Mouse (Mus musculus): ENCODE measurements around the gene Mllt11. TPM values are rescaled to one million over a fixed set of nuclear protein-coding genes. Genes with fewer than 3 reads are reported as not detected.

The Mllt11 gene
- polyA plus RNA-seq, 1 experiment from 2014 or later = 570 TPM

DNA sequence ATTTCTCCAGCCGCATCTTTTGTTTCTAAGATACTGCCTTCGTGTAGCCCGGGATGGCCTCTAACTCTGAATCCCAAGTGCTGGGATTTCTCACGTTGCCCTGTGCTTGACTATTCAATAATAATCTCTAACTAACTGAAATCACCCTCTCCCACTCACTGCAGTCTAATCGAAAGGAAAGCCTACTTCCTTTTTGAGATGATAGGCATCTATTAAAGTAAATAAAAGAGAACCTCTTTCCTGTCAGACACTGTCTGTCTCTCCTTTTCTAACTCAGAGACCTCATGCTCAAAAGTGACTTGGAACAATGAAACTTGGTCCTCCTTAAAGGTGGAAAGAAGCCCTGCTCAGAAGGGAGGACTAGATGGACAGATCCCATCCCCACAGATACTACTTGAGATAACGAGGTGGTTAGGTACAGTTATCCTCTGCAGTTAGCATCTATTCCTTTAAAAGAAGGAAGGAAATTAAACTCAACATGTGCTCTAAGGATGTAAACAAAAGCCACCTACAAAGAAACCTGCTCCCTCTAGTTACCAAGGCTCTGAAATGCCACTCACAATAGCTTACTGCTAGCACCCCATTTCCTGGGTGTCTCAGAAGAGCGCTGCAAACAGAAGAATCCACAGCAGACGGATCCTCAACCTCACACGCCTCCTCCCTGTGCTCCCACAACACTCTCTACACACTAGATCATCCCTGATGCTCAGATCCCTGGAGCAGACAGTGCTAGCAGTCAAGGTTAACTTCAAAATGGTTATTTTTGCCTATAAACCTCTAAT lies 47.0 kb downstream of the Mllt11 start:
- WGBS = 95% methylated on average over 9 of the region's 9 CpGs
- H3K27ac ChIP-seq = no peak overlapping the region
- H3K9me3 ChIP-seq (ENCODE audit: control insufficient read depth, low read length) = no peaks in the 10 kb centered on the region
- no peak overlapping the region for H3K4me3 ChIP-seq (replicated peaks; ENCODE audit: low read length)
- no peak for DNase-seq (ENCODE audit: low spot score)
- H3K9ac ChIP-seq = no peak overlapping the region
- no peak overlapping the region for H3K4me2 ChIP-seq (replicated peaks)
- ATAC-seq (ENCODE audit: low FRiP score) = no peak
- peaks cover 64% of the 10 kb centered on the region for H3K36me3 ChIP-seq (replicated peaks; ENCODE audit: control insufficient read depth, insufficient read depth)
- no peaks in the 10 kb centered on the region for H3K4me1 ChIP-seq (replicated peaks; ENCODE audit: control insufficient read depth, insufficient read depth, low read length)
- H3K27me3 ChIP-seq (ENCODE audit: control insufficient read depth, insufficient read depth, low read length) = no peaks in the 10 kb centered on the region

DNA sequence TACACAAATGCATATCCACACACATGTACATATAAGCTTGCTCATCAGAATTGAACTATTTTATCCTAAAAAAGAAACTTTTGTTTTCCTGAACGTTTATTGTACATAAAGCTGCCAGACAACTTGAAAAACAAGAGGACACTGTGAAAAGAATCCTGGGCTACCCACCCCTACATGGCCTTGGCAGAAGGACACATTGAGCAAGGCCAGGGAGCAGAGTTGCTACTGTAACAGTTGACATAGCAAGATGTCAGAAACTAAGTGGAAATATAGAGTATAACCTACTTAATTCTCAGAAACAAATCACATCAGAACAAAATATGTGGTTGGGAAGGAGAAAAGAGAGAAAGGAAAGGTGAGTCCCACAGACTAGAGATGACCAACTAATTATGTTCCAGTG lies 50.1 kb downstream of the Mllt11 start:
- no peak overlapping the region for H3K27ac ChIP-seq
- WGBS = 74% methylated on average over 1 of the region's 1 CpGs
- ATAC-seq (ENCODE audit: low FRiP score) = no peak
- no peak overlapping the region for H3K4me3 ChIP-seq (replicated peaks; ENCODE audit: low read length)
- H3K9ac ChIP-seq = no peak overlapping the region
- no peak for DNase-seq (ENCODE audit: low spot score)
- H3K9me3 ChIP-seq (ENCODE audit: control insufficient read depth, low read length) = no peaks in the 10 kb centered on the region
- H3K36me3 ChIP-seq (replicated peaks; ENCODE audit: control insufficient read depth, insufficient read depth) = peaks cover 32% of the 10 kb centered on the region
- no peaks in the 10 kb centered on the region for H3K27me3 ChIP-seq (ENCODE audit: control insufficient read depth, insufficient read depth, low read length)
- no peak overlapping the region for H3K4me2 ChIP-seq (replicated peaks)
- no peaks in the 10 kb centered on the region for H3K4me1 ChIP-seq (replicated peaks; ENCODE audit: control insufficient read depth, insufficient read depth, low read length)

DNA sequence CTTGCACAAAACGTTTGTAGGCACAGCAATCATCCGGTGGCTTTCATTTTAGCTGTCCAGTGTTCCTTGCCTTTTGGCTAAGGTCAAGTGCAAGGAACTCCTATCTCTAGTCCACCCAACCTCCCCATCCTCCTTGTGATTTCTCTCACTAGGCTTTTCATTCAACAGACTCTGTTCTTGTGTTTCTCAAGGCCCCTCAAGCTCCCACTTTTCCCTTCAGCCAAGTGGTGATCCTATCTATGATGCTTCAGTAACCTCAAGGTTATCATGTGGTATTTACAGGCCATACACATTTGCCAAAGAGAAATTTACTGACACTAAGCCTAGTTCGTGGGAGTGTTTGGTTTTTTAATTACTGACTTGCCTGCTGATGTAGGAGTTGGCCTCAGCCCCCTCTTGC lies 52.1 kb downstream of the Mllt11 start:
- no peak overlapping the region for H3K4me2 ChIP-seq (replicated peaks)
- no peak for ATAC-seq (ENCODE audit: low FRiP score)
- no peak overlapping the region for H3K9ac ChIP-seq
- WGBS = 78% methylated on average over 3 of the region's 3 CpGs
- no peak overlapping the region for H3K4me3 ChIP-seq (replicated peaks; ENCODE audit: low read length)
- no peak for DNase-seq (ENCODE audit: low spot score)
- no peaks in the 10 kb centered on the region for H3K27me3 ChIP-seq (ENCODE audit: control insufficient read depth, insufficient read depth, low read length)
- no peaks in the 10 kb centered on the region for H3K9me3 ChIP-seq (ENCODE audit: control insufficient read depth, low read length)
- no peak overlapping the region for H3K27ac ChIP-seq
- peaks cover 17% of the 10 kb centered on the region for H3K36me3 ChIP-seq (replicated peaks; ENCODE audit: control insufficient read depth, insufficient read depth)
- no peaks in the 10 kb centered on the region for H3K4me1 ChIP-seq (replicated peaks; ENCODE audit: control insufficient read depth, insufficient read depth, low read length)

DNA sequence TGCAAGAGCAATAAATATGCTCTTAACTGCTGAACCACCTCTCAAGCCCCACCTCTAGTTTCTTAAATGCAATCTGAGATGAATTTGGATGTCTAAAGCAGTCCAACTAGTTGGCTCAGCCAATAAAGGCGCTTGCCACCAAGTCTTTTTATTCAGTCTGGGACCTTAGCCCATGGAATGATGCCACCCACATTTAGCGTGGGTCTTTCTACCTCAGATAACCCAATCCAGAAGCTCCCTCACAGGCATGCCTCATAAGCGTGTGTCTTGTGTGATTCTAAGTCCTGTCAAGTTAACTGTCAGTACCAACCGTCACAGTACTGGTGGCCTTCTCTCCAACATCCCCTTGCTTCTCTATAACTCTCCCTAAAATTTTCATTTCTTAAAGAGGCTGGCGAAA lies 53.0 kb downstream of the Mllt11 start:
- Histone ChIP-seq H3K4me2 (replicated peaks) (no peak overlapping the region), H3K4me3 (replicated peaks; ENCODE audit: low read length) (no peak overlapping the region), H3K36me3 (replicated peaks; ENCODE audit: control insufficient read depth, insufficient read depth) (peaks cover 8% of the 10 kb centered on the region; the same call in 1 of the 2 replicates), H3K9me3 (ENCODE audit: control insufficient read depth, low read length) (no peaks in the 10 kb centered on the region), H3K27ac (no peak overlapping the region), H3K27me3 (ENCODE audit: control insufficient read depth, insufficient read depth, low read length) (no peaks in the 10 kb centered on the region), H3K9ac (no peak overlapping the region), H3K4me1 (replicated peaks; ENCODE audit: control insufficient read depth, insufficient read depth, low read length) (no peaks in the 10 kb centered on the region; the same call in 1 of the 2 replicates)
- 93% methylated on average over 5 of the region's 5 CpGs for WGBS
- DNase-seq (ENCODE audit: low spot score) (no peak), ATAC-seq (ENCODE audit: low FRiP score) (no peak)

DNA sequence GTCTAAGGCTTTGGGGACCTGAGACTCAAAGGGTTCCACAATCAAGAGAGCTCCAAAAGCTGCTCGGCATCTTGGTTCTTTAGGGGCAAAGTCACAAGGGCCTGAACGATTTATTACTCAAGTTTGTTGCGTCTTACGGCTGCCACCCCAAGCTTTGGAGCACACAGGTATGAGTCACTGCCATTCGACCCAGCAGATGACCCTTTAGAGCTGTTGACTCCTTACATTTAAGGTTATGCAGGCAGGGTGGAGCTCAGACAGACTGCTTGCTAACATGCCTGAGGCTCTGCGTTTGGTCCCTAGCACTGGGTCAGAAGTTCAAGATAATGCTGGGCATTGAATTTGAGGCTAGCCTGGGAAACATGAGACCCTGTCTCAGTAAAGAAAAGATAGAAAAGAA lies 54.4 kb downstream of the Mllt11 start:
- WGBS = 79% methylated on average over 6 of the region's 6 CpGs
- no peak overlapping the region for H3K4me2 ChIP-seq (replicated peaks)

DNA sequence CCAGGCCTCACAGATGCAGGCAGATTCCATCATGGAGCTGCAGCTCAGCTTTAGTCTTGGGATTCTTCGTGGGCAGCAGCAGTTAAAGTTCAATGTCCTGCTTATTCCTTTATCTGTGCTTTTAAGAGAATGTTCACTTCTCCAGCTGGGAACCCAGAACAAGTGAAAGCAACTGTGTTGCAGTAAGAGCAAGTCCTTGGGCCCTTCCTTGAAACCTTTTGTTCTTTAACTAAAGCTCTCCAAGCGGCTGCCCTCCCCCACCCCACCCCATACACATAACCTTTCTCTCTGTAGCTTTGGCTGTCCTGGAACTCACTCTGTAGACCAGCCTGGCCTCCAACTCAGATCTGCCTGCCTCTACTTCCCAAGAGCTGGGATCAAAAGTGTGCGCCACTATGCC lies 55.5 kb downstream of the Mllt11 start:
- H3K4me1 ChIP-seq (replicated peaks; ENCODE audit: control insufficient read depth, insufficient read depth, low read length) = peaks cover 6% of the 10 kb centered on the region; the same call in 1 of the 2 replicates
- H3K4me3 ChIP-seq (replicated peaks; ENCODE audit: low read length) = no peak overlapping the region
- WGBS = 61% methylated on average over 3 of the region's 3 CpGs

More for the DNA sequence above, 54.4 kb downstream of the Mllt11 start:
- Histone ChIP-seq H3K36me3 (replicated peaks; ENCODE audit: control insufficient read depth, insufficient read depth) (peaks cover 13% of the 10 kb centered on the region), H3K27ac (no peak overlapping the region), H3K27me3 (ENCODE audit: control insufficient read depth, insufficient read depth, low read length) (no peaks in the 10 kb centered on the region), H3K4me3 (replicated peaks; ENCODE audit: low read length) (no peak overlapping the region), H3K9ac (no peak overlapping the region), H3K9me3 (ENCODE audit: control insufficient read depth, low read length) (no peaks in the 10 kb centered on the region), H3K4me1 (replicated peaks; ENCODE audit: control insufficient read depth, insufficient read depth, low read length) (peaks cover 6% of the 10 kb centered on the region; the same call in 1 of the 2 replicates)
- ATAC-seq (ENCODE audit: low FRiP score) = no peak
- no peak for DNase-seq (ENCODE audit: low spot score)

DNA sequence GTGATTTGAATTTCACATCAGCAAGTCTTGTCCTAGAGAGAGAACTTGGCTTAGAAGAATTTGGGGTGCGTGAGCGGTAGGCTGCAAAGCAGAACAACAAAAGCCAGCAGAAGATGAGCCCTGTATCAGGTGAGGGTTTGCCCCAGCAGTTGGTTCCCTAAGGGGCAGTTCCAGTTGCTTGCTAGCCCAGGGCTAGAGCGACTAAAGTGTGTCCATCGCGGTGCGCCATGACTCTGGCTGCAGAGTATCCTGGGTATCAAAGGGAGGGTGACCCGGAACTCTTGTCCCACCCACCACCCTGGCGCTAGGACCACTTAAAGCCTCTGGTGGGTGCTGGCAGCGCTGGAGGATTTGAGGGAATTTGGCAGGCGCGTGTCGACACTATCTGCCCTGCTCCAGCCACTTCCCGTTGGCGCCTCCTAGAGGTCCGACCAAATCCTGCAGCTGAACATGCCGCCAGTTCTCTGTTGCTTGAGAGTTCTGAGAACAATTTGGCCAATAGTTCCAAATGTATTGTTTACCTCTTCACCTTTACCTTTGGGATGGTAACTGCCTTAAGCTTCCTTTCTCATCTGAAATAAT lies 57.9 kb downstream of the Mllt11 start:
- Histone ChIP-seq H3K4me1 (replicated peaks; ENCODE audit: control insufficient read depth, insufficient read depth, low read length) (peaks cover 6% of the 10 kb centered on the region; the same call in 1 of the 2 replicates), H3K4me3 (replicated peaks; ENCODE audit: low read length) (no peak overlapping the region), H3K9ac (no peak overlapping the region), H3K36me3 (replicated peaks; ENCODE audit: control insufficient read depth, insufficient read depth) (peaks cover 48% of the 10 kb centered on the region), H3K9me3 (ENCODE audit: control insufficient read depth, low read length) (no peaks in the 10 kb centered on the region), H3K27ac (no peak overlapping the region), H3K27me3 (ENCODE audit: control insufficient read depth, insufficient read depth, low read length) (peaks cover 25% of the 10 kb centered on the region), H3K4me2 (replicated peaks) (peak overlapping the region; percentile 40)
- DNase-seq (ENCODE audit: low spot score) (peak; percentile 87), ATAC-seq (ENCODE audit: low FRiP score) (0 out of 2 replicates have a peak, but pooled peaks have one; percentile 42)
- 4% methylated on average over 16 of the region's 16 CpGs for WGBS

More for the DNA sequence above, 55.5 kb downstream of the Mllt11 start:
- ATAC-seq (ENCODE audit: low FRiP score) (no peak), DNase-seq (ENCODE audit: low spot score) (no peak)
- H3K9ac ChIP-seq = no peak overlapping the region
- H3K36me3 ChIP-seq (replicated peaks; ENCODE audit: control insufficient read depth, insufficient read depth) = peaks cover 24% of the 10 kb centered on the region
- no peak overlapping the region for H3K27ac ChIP-seq
- H3K27me3 ChIP-seq (ENCODE audit: control insufficient read depth, insufficient read depth, low read length) = peaks cover 4% of the 10 kb centered on the region
- H3K4me2 ChIP-seq (replicated peaks) = no peak overlapping the region
- no peaks in the 10 kb centered on the region for H3K9me3 ChIP-seq (ENCODE audit: control insufficient read depth, low read length)

DNA sequence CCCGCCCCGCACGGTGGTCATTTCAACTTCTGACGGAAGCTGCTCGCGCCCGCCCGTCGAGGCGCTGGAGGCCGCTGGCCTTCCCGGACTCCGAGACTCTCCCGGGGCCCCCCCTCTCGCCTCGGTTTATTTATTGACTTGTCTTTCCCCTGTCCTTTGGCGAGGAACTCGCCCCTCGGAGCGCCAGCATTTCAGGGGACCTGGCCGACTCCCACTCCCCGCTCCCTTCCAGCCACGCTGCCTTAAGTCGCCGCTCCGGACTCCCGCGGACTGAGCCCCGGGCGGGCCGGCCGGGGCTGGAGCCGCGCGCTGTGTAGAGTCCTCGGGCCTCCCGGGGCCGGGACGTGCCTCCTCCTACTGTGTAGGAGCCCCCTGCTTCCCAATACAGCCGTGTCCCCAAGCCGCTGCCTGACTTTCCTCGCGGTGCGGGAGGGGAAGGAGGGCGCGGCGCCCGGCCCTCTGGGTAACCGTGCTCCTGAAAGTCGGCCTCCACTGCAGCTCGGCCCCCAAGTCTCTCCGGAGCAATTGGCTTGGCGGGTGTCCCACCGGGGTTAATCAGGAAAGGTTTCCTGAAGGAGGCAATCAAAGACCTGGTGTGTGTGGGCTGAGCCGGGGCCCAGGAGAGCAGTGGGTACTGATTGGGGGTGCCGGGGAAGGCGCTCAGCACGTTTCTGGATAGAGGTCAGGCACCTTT lies 58.6 kb downstream of the Mllt11 start:
- DNase-seq (ENCODE audit: low spot score) (no peak), ATAC-seq (ENCODE audit: low FRiP score) (no peak)
- H3K27me3 ChIP-seq (ENCODE audit: control insufficient read depth, insufficient read depth, low read length) = peaks cover 32% of the 10 kb centered on the region
- peaks cover 55% of the 10 kb centered on the region for H3K36me3 ChIP-seq (replicated peaks; ENCODE audit: control insufficient read depth, insufficient read depth)
- H3K27ac ChIP-seq = no peak overlapping the region
- H3K4me3 ChIP-seq (replicated peaks; ENCODE audit: low read length) = peak overlapping the region; percentile 5; the same call in 1 of the 2 replicates
- peak overlapping the region; percentile 40 for H3K4me2 ChIP-seq (replicated peaks)
- H3K9ac ChIP-seq = 0 out of 2 replicates have a peak overlapping the region, but pooled peaks have one; percentile 16
- 7% methylated on average over 54 of the region's 58 CpGs for WGBS
- no peaks in the 10 kb centered on the region for H3K9me3 ChIP-seq (ENCODE audit: control insufficient read depth, low read length)
- H3K4me1 ChIP-seq (replicated peaks; ENCODE audit: control insufficient read depth, insufficient read depth, low read length) = peaks cover 6% of the 10 kb centered on the region; the same call in 1 of the 2 replicates
